Mouse (Mus musculus) intestine, embryonic 14.5 days (tissue): ENCODE measurements at regions not wholly inside any gene's neighbourhood (a gene's known extent, or its start where the extent isn't known, plus 50 kb on each side); places are given as distances from the start of the nearest gene placed in this dataset.

ENCODE experiments used
- ATAC-seq: fragments of 200-750 bp; cut with Nextera tagmentation; replicated peaks from 2 replicates; pipeline ENCODE4 v1.8.0; 2017; ENCODE audit warnings: low read depth, moderate number of reproducible peaks, moderate TSS enrichment, moderate library complexity; ENCODE audit not compliant: low FRiP score, low TSS enrichment
- DNase-seq: peaks from one replicate; pipeline ENCODE4 v3.0.0-alpha.2; 2018; ENCODE audit warnings: low spot score
- H3K27ac ChIP-seq: fragments of 300-500 bp; sonication (generic); 2 replicates; pipeline ENCODE4 v1.5.1; 2014; ENCODE audit warnings: low read depth, mild to moderate bottlenecking, control low read depth
- H3K27me3 ChIP-seq: fragments of 300-500 bp; sonication (generic); replicated peaks from 2 replicates; pipeline ENCODE4 v1.6.1; 2014; ENCODE audit warnings: low read length, control low read depth; ENCODE audit not compliant: control insufficient read depth, insufficient read depth
- H3K36me3 ChIP-seq: fragments of 300-500 bp; sonication (generic); 2 replicates; pipeline ENCODE4 v1.6.1; 2014; ENCODE audit warnings: low read length, control low read depth; ENCODE audit not compliant: control insufficient read depth, insufficient read depth
- H3K4me1 ChIP-seq: fragments of 300-500 bp; sonication (generic); replicated peaks from 2 replicates; pipeline ENCODE4 v1.6.1; 2014; ENCODE audit warnings: low read length, control low read depth, mixed read lengths; ENCODE audit not compliant: control insufficient read depth, insufficient read depth
- H3K4me2 ChIP-seq: fragments of 300-500 bp; sonication (generic); 2 replicates; pipeline ENCODE4 v1.6.1; 2014; ENCODE audit warnings: low read length
- H3K4me3 ChIP-seq: fragments of 300-500 bp; sonication (generic); 2 replicates; pipeline ENCODE4 v1.5.1; 2014; ENCODE audit warnings: low read depth, low read length, control low read depth, mixed read lengths
- H3K9ac ChIP-seq: fragments of 300-500 bp; sonication (generic); 2 replicates; pipeline ENCODE4 v1.6.1; 2014; ENCODE audit warnings: mild to moderate bottlenecking, low read length
- H3K9me3 ChIP-seq: fragments of 300-500 bp; sonication (generic); 2 replicates; pipeline ENCODE4 v1.6.1; 2016; ENCODE audit warnings: low read length, control low read depth; ENCODE audit not compliant: control insufficient read depth
- WGBS: fragments of 180-500 bp; shearing (Covaris S2); extraction: QIAGEN DNeasy Blood & Tissue Kit; methylation state at CpG from one replicate; pipeline ENCODE4 v1.1.7; 2014; 5-methylcytosine and 5-hydroxymethylcytosine counted together

- Histone ChIP-seq H3K9me3 (no peaks in the 10 kb centered on the region), H3K27ac (no peak overlapping the region), H3K9ac (no peak overlapping the region), H3K4me1 (no peaks in the 10 kb centered on the region; the same call in 1 of the 2 replicates), H3K27me3 (no peaks in the 10 kb centered on the region), H3K36me3 (no peaks in the 10 kb centered on the region), H3K4me2 (peak overlapping the region; percentile 54; the same call in 1 of the 2 replicates), H3K4me3 (no peak overlapping the region)
- ATAC-seq = no peak
- no peak for DNase-seq
- WGBS = 40% methylated on average over 2 of the region's 2 CpGs
Measured at GRCm38 (mm10) chr14:14634021-14634420, 68.1 kb upstream of the Slc4a7 start.

- Histone ChIP-seq H3K4me3 (no peak overlapping the region), H3K4me1 (no peaks in the 10 kb centered on the region), H3K9ac (no peak overlapping the region), H3K4me2 (no peak overlapping the region), H3K9me3 (no peaks in the 10 kb centered on the region), H3K27me3 (no peaks in the 10 kb centered on the region), H3K27ac (no peak overlapping the region), H3K36me3 (no peaks in the 10 kb centered on the region)
- DNase-seq = no peak
- WGBS = 78% methylated on average over 7 of the region's 7 CpGs
- ATAC-seq = no peak
Measured at GRCm38 (mm10) chr14:14639102-14640015, 62.7 kb upstream of the Slc4a7 start.

GRCm38 (mm10) chr14:14640023-14640441 lies 62.0 kb upstream of the Slc4a7 start:
- ATAC-seq = no peak
- Histone ChIP-seq H3K27ac (no peak overlapping the region), H3K4me2 (no peak overlapping the region), H3K36me3 (no peaks in the 10 kb centered on the region), H3K4me3 (no peak overlapping the region), H3K9me3 (no peaks in the 10 kb centered on the region), H3K27me3 (no peaks in the 10 kb centered on the region), H3K9ac (no peak overlapping the region), H3K4me1 (no peaks in the 10 kb centered on the region)
- 55% methylated on average over 3 of the region's 3 CpGs for WGBS
- DNase-seq = peak; percentile 50

GRCm38 (mm10) chr14:14640557-14640956 lies 61.5 kb upstream of the Slc4a7 start:
- Histone ChIP-seq H3K27ac (no peak overlapping the region), H3K4me2 (no peak overlapping the region), H3K4me1 (no peaks in the 10 kb centered on the region)

GRCm38 (mm10) chr14:14643533-14643932 lies 58.5 kb upstream of the Slc4a7 start:
- Histone ChIP-seq H3K27ac (no peak overlapping the region), H3K4me1 (no peaks in the 10 kb centered on the region), H3K4me2 (no peak overlapping the region), H3K9ac (no peak overlapping the region), H3K27me3 (no peaks in the 10 kb centered on the region), H3K36me3 (no peaks in the 10 kb centered on the region), H3K9me3 (no peaks in the 10 kb centered on the region), H3K4me3 (no peak overlapping the region)
- ATAC-seq = no peak
- no peak for DNase-seq
- 83% methylated on average over 3 of the region's 3 CpGs for WGBS

More at GRCm38 (mm10) chr14:14640557-14640956, 61.5 kb upstream of the Slc4a7 start:
- no peak overlapping the region for H3K9ac ChIP-seq
- no peak overlapping the region for H3K4me3 ChIP-seq
- ATAC-seq (no peak), DNase-seq (no peak)
- H3K9me3 ChIP-seq = no peaks in the 10 kb centered on the region
- no peaks in the 10 kb centered on the region for H3K27me3 ChIP-seq
- H3K36me3 ChIP-seq = no peaks in the 10 kb centered on the region

GRCm38 (mm10) chr14:14645084-14645483 lies 57.0 kb upstream of the Slc4a7 start:
- H3K27ac ChIP-seq = no peak overlapping the region
- H3K36me3 ChIP-seq = no peaks in the 10 kb centered on the region
- ATAC-seq (no peak), DNase-seq (no peak)
- H3K9ac ChIP-seq = no peak overlapping the region
- no peaks in the 10 kb centered on the region for H3K4me1 ChIP-seq
- no peaks in the 10 kb centered on the region for H3K27me3 ChIP-seq
- no peaks in the 10 kb centered on the region for H3K9me3 ChIP-seq
- H3K4me2 ChIP-seq = no peak overlapping the region
- no peak overlapping the region for H3K4me3 ChIP-seq
- 68% methylated on average over 3 of the region's 3 CpGs for WGBS
